Mouse (Mus musculus) 3134 (cell line): ENCODE data around the gene Dazap1.

Source experiments
- DNase-seq: peaks from one replicate; pipeline ENCODE4 v3.0.0-alpha.2; 2011; ENCODE audit warnings: low spot score; ENCODE audit not compliant: insufficient read length; ENCODE audit errors: extremely low read depth

Gene Dazap1

GRCm38 (mm10) chr10:80248971-80249640 is 12.2 kb upstream of the Dazap1 start, which contains the start of gene Ndufs7:
Gene Ndufs7 (plus strand): TSS chr10:80249121.
- DNase-seq, result peak; percentile 94

DNA sequence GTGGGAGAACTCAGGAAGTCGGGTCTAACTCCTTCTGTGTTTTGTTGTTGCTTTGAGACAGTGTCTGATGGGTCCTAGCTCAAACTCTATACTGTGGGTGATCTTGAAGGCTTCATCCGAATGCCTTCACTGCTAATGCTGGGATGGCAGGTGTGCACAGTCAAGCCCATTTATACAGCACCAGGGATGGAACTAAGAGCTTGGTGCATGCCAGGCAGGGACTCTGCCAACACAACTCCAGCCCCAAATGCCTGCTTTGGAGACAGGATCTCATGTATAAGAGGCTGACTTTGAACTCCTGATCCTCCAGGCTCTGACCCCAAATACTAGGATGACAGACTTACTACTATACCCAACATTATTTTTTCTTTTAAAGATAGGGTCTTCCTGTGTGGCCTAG is 11.2 kb upstream of the Dazap1 start:
- no peak for DNase-seq

DNA sequence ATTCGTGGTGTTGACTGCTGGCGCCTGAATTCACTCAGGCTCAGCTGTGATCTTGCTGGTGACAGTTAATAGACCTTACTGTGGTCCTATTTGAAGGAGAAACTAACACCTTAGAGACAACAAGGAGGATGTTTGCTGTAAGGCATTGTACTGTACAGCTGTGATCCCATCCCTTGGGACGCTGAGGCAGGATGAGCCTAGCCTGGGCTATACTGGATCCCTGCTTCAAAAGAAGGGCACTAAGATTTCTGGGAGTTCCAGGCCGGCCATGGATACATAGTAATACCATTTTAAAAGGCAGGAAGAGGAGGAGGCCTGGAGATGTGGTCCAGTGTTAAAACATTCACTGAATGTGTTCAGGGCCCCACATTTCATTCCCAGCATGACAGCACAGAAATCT is 10.7 kb upstream of the Dazap1 start:
- no peak for DNase-seq

GRCm38 (mm10) chr10:80252011-80252410 is 9.3 kb upstream of the Dazap1 start:
- DNase-seq, result no peak

DNA sequence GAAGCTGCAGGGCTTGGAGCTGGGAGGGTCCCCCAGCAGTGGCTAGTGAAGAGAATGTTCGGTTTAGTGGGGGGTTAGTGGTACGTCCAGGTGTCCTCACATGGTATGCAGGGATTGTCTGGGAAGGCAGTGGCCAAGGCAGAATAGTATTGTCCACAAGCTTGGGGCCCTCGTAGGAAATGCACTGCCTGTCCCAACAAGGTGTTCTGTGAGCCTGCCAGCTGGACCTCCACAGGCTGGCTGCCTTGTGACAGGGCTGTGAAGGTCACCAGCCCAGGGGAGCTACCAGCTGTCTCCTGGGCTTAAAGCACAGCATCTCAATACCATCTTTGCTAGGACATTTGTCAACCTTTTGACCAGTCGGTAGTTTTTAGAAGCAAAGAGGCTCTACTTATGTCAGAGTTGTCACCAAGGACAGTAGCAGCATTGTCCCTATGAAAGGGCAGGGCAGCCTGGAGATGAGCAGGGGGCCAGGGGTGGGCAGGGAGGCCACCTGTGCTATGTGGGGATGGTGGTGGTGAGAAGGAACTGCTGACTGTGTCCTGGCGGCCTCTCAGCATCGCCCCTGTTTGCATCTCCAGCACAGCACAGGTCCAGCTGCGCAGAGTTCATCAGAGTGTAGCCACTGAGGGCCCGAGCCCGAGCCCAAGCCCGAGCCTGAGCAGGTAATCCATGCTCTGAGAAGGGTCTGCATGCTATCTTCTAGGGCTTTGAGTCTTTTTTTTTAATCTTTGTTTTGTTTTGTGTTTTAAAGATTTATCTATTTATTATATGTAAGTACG is 8.6 kb upstream of the Dazap1 start:
- no peak for DNase-seq

DNA sequence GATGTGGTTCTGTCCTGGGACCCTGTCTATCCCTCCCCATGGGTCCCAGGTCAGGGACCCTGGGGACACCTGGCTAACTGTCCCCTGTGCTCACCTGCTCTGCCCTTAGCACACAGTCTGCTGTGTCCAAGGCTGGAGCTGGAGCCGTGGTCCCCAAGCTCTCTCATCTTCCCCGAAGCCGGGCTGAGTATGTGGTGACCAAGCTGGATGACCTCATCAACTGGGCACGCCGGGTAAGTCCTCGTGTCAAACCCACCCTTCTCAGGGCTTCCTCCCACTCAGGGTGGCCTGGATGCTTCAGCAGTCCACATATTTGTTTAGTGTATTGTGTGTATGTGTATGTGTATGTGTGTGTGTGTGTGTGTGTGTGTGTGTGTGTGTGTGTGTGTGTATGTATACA is 7.7 kb upstream of the Dazap1 start:
- DNase-seq, result no peak

DNA sequence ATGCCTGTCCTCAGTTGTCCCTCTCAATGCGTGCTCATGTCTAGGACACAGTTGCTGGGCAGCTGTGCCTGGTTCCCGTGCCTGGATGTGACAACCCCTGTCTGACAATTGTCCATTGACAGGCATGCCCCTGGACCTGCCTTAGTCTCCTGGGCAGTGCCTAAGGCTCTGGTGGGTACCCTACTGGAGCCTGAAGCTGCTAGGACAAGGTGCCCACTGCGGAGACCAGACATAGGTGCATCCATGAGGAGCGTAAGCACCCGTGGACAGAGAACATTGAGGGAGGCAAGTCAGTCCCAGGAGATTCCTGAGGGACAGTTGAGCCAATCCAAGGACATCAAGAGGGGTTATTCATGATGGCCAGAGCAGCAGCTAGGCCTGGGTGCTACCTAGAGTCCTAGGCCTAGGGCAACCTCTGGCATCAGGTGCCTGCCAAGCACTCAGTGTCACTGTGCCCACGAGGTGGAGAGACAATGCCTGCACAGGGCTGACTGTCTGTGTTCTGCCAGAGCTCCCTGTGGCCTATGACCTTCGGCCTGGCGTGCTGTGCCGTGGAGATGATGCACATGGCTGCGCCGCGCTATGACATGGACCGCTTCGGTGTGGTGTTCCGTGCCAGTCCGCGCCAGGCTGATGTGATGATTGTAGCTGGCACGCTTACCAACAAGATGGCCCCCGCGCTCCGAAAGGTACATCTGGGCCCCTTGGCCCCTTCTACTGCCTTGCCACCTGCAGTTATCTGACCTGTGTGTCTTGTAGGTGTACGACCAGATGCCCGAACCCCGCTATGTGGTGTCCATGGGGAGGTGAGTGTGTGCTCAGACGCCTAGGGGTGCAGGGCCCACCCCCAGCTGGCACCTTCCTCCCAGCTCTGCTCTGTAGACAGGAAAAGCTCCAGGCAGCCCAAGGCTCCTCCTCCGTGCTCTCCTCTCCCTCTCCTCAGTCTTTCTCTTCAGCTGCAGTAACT is 6.7 kb upstream of the Dazap1 start:
- DNase-seq, result no peak

DNA sequence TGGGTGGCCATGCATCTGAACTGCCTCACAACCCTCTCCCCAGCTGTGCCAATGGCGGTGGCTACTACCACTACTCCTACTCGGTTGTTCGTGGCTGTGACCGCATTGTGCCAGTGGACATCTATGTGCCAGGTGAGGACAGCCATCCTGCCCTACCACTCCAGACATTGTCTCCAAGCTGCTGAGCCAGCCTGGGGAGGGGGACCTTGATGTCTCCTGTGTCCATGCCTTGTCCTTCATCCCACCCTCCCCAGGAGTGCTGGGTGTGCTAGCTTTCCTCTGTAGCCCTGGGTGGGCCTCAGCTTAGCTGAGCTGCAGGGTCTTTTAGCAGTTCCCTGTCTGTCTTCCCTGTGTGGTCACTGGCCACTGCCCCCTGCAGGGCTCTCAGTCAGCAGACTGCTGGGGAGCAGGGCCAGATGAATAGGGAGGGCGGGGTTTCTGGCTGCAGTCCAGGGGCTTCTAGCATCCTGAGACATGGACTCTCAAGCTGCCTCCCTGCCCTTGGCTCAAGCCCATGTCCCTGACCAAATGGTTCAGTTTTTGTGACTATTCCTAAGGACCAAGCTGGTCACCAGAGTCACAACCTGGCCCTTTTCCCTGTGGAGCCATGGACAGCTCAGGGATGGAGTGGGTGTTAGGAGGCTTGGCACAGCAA is 5.3 kb upstream of the Dazap1 start:
- DNase-seq, result no peak

GRCm38 (mm10) chr10:80257936-80258335 is 3.4 kb upstream of the Dazap1 start:
- no peak for DNase-seq

GRCm38 (mm10) chr10:80258752-80259462 is 2.4 kb upstream of the Dazap1 start:
- no peak for DNase-seq

DNA sequence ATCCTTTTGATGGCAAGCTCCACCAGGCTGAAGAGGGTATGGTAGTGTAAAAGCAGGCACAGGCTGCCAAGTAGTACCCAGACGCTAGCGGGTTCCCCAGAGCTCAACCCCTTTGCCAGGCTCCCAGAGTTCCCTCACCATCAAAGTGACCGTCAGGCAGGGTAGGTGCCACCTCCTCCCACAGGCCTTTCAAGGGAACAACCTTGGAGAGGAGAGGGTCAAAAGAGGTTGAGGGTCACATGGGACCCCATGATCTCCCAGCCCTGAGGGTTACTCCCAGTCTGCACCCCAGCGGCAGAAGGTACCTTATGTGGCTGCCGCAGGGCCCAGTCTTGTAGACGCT is 1.9 kb upstream of the Dazap1 start:
- DNase-seq, result no peak

DNA sequence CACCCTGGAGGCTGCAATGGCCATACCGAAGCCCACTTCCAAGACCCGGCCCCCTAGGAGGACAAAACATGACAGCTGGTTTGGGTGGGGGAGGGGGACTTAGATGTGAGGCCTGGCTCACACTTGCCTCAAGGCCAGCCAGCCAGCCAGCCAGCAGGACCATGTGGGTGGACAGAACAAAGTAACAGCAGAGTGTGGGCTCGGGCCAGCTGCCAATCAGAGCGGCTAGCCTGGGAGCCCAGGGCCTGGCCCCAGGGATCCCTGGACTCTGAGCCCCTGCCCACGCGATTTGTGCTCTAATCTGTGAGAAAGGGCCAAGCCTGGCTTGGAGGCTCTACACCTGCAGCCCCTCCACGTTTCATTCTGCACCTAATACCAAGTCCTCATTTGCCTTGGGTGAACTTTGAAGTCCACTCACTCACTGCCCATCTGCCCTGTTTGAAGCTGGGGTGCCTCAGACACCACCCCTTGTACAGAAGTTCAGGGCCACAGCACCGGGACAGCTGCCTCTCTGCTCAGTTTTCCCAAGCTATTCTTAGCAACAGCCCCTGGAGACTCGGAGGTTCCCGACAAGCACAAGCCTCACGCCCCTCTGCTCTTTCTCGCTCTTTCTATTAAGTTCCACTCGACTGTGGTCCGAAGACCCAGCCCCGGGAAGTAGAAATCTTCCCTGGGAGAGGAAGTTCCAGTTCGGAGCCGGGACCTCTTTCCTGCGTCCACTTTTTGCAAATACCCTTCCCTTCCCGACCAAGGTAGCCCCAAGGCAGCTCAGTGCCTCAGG is 1.2 kb upstream of the Dazap1 start:
- peak; percentile 70 for DNase-seq

DNA sequence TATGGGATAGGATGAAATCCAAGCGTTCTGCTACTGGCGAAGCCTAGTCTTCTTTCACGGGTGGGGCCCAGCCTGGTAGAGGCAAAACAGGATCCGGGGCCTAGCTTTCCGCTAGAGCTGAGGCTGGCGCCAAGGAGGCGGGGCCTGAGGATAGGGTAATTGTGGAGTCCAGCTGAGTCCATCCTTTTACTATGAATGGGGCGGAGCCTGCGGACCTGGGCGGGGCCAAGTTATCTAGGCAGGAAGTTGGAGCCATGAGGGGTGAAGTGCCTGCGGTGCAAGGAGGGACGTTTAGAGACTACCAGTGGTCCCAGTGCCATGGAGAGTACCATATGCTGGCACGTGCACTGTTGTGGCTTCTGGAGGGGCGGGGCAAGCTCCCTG is 291 bp downstream of the Dazap1 start:
- DNase-seq, result peak; percentile 96

DNA sequence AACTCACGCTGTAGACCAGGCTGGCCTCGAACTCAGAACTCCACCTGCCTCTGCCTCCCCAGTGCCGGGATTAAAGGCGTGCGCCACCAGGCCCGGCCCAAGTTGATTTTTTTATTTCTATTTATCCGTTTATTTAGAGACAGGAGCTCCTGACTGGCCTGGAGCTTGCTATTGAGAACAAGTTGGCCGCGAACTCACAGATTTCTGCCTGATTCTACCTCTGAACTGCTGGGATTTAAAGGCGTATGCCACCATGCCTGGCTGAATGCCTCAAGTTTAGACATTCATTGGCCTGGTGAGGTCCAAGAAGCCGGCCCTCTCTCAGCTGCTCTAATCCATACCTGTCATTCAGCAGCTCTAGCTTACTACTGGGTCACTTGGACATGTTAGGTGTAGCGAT is 883 bp downstream of the Dazap1 start:
- no peak for DNase-seq

- DNase-seq, result no peak
These were observed 1.6 kb downstream of the Dazap1 start for GRCm38 (mm10) chr10:80262776-80263365.

GRCm38 (mm10) chr10:80264341-80265148 is 3.3 kb downstream of the Dazap1 start:
- DNase-seq, result peak; percentile 93

- DNase-seq, result no peak
These were observed 3.8 kb downstream of the Dazap1 start for GRCm38 (mm10) chr10:80265149-80265486.

DNA sequence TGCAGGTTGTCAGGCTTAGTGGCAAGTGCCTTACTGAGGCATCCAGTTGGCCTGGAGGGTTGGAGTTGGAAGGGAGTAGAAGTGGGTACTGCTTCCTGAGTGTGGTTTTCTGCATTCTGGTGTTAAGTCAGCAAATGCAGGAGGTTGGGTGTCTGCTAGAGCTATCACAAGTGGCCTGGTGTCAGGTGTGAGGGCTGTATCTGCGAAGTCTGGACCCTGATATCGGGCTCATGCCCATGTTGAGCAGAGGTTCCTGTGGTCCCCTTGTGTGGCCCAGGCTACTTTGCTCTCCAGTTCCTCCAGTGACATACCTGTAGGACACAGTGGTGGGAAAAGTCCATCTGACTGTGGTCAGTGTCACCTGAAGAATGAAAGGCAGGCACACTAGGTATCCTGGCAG is 8.8 kb downstream of the Dazap1 start:
- DNase-seq, result no peak
